Mouse (Mus musculus) MEL (cell line): Measurements from ENCODE around the gene Olfr1368. TPM values are rescaled to one million over a fixed set of nuclear protein-coding genes. Genes with fewer than 3 reads are reported as not detected.

Experiments used
- DNase-seq: peaks from one replicate; pipeline ENCODE4 v3.0.0; 2011; ENCODE audit warnings: low read depth, low spot score
- H3K27ac ChIP-seq: 2 replicates; pipeline ENCODE4 v1.5.1; 2012; ENCODE audit warnings: low read depth, mild to moderate bottlenecking, control low read depth, low read length, moderate library complexity; ENCODE audit not compliant: control insufficient read depth
- H3K27me3 ChIP-seq, 2 experiments: fragments of 150-350 bp in 1 of 2; sonication (generic) in 1 of 2; 2 replicates each; pipeline ENCODE4 v1.6.1; 2012; ENCODE audit warnings: low read length in 2 of 2, mild to moderate bottlenecking in 2 of 2, improper control_type of control experiment in 1 of 2, moderate library complexity in 1 of 2; ENCODE audit not compliant: insufficient read depth in 2 of 2, control insufficient read depth in 1 of 2
- H3K36me3 ChIP-seq, 2 experiments: 2 replicates each; pipeline ENCODE4 v1.6.1; 2012 to 2014; ENCODE audit warnings: low read length in 2 of 2, improper control_type of control experiment in 1 of 2, inconsistent platforms in 1 of 2, mild to moderate bottlenecking in 1 of 2; ENCODE audit not compliant: insufficient read depth in 2 of 2, control insufficient read depth in 1 of 2
- H3K4me1 ChIP-seq, 2 experiments: fragments of 150-350 bp in 1 of 2; sonication (generic) in 1 of 2; 2 replicates each; pipeline ENCODE4 v1.6.1; 2012; ENCODE audit warnings: low read length in 2 of 2, improper control_type of control experiment in 1 of 2, mild to moderate bottlenecking in 1 of 2; ENCODE audit not compliant: insufficient read depth in 2 of 2, control insufficient read depth in 1 of 2
- H3K4me3 ChIP-seq, 2 experiments: fragments of 150-350 bp in 1 of 2; sonication (generic) in 1 of 2; 2 replicates each; pipeline ENCODE4 v1.5.1; 2012; ENCODE audit warnings: low read depth in 2 of 2, low read length in 2 of 2, mild to moderate bottlenecking in 2 of 2, moderate library complexity in 2 of 2, control low read depth in 1 of 2, improper control_type of control experiment in 1 of 2; ENCODE audit not compliant: control insufficient read depth in 1 of 2, insufficient read depth in 1 of 2
- H3K79me2 ChIP-seq: 2 replicates; pipeline ENCODE4 v1.6.1; 2012; ENCODE audit warnings: mild to moderate bottlenecking, low read length, moderate library complexity; ENCODE audit not compliant: control insufficient read depth, poor library complexity, insufficient read depth
- H3K9ac ChIP-seq: 2 replicates; pipeline ENCODE4 v1.6.1; 2012; ENCODE audit warnings: low read depth, mild to moderate bottlenecking, control low read depth, low read length, moderate library complexity; ENCODE audit not compliant: control insufficient read depth, poor library complexity, severe bottlenecking
- H3K9me3 ChIP-seq: fragments of 150-350 bp; sonication (generic); replicated peaks from 2 replicates; pipeline ENCODE4 v1.6.1; 2012; ENCODE audit warnings: mild to moderate bottlenecking, low read length, improper control_type of control experiment, moderate library complexity; ENCODE audit not compliant: insufficient read depth
- E2F4 ChIP-seq: IDR thresholded peaks from 2 replicates; pipeline ENCODE4 v1.6.1; 2011; ENCODE audit warnings: low read depth, low read length, improper control_type of control experiment, borderline replicate concordance
- ELF1 ChIP-seq: IDR thresholded peaks from 2 replicates; pipeline ENCODE4 v1.6.1; 2014; ENCODE audit warnings: low read depth, mild to moderate bottlenecking, inconsistent platforms, low read length, improper control_type of control experiment, moderate library complexity
- EP300 ChIP-seq, 2 experiments: IDR thresholded peaks; 2 replicates each; pipeline ENCODE4 v1.6.1; 2011; ENCODE audit warnings: improper control_type of control experiment in 2 of 2, low read length in 2 of 2, low read depth in 1 of 2, mild to moderate bottlenecking in 1 of 2
- GABPA ChIP-seq: IDR thresholded peaks from 2 replicates; pipeline ENCODE4 v1.6.1; 2012; ENCODE audit warnings: low read depth, mild to moderate bottlenecking, inconsistent platforms, low read length, improper control_type of control experiment, moderate library complexity
- GATA1 ChIP-seq: IDR thresholded peaks from 2 replicates; pipeline ENCODE4 v1.6.1; 2011; ENCODE audit warnings: low read depth, low read length, improper control_type of control experiment
- HCFC1 ChIP-seq: IDR thresholded peaks from 2 replicates; pipeline ENCODE4 v1.6.1; 2012; ENCODE audit warnings: low read depth, mild to moderate bottlenecking, inconsistent platforms, low read length, improper control_type of control experiment, moderate library complexity
- JUND ChIP-seq: IDR thresholded peaks from 2 replicates; pipeline ENCODE4 v1.6.1; 2011; ENCODE audit warnings: low read depth, mild to moderate bottlenecking, improper control_type of control experiment, low read length
- MAFK ChIP-seq: IDR thresholded peaks from 2 replicates; pipeline ENCODE4 v1.6.1; 2011; ENCODE audit warnings: low read depth, mild to moderate bottlenecking, low read length, improper control_type of control experiment, borderline replicate concordance
- MAZ ChIP-seq: IDR thresholded peaks from 2 replicates; pipeline ENCODE4 v1.6.1; 2012; ENCODE audit warnings: low read depth, mild to moderate bottlenecking, inconsistent platforms, low read length, improper control_type of control experiment
- NELFE ChIP-seq: IDR thresholded peaks from 2 replicates; pipeline ENCODE4 v1.6.1; 2011; ENCODE audit warnings: low read depth, low read length, improper control_type of control experiment
- POLR2A ChIP-seq, 2 experiments: IDR thresholded peaks; 2 replicates each; pipeline ENCODE4 v1.6.1; 2011 to 2012; ENCODE audit warnings: low read length in 2 of 2, mild to moderate bottlenecking in 2 of 2, control low read depth in 1 of 2, improper control_type of control experiment in 1 of 2, low read depth in 1 of 2, moderate library complexity in 1 of 2; ENCODE audit not compliant: control insufficient read depth in 1 of 2, insufficient read depth in 1 of 2, poor library complexity in 1 of 2
- POLR2AphosphoS2 ChIP-seq: IDR thresholded peaks from 2 replicates; pipeline ENCODE4 v1.6.1; 2011; ENCODE audit warnings: low read length, improper control_type of control experiment
- POLR2AphosphoS5 ChIP-seq: IDR thresholded peaks from 2 replicates; pipeline ENCODE4 v1.6.1; 2012; ENCODE audit warnings: low read depth, borderline replicate concordance, mild to moderate bottlenecking, inconsistent platforms, low read length, moderate library complexity, mixed read lengths
- RAD21 ChIP-seq: IDR thresholded peaks from 2 replicates; pipeline ENCODE4 v1.6.1; 2011; ENCODE audit warnings: mild to moderate bottlenecking, low read depth, low read length, improper control_type of control experiment
- TBP ChIP-seq: IDR thresholded peaks from 2 replicates; pipeline ENCODE4 v1.8.0; 2011; ENCODE audit warnings: low read depth, low read length, improper control_type of control experiment
- UBTF ChIP-seq: IDR thresholded peaks from 2 replicates; pipeline ENCODE4 v1.6.1; 2012; ENCODE audit warnings: low read depth, mild to moderate bottlenecking, inconsistent platforms, low read length, improper control_type of control experiment, moderate library complexity, borderline replicate concordance; ENCODE audit not compliant: insufficient read depth
- polyA plus RNA-seq, 2 experiments: library from polyadenylated mRNA; stranded (reverse) in 1 of 2; unstranded in 1 of 2; fragments of >175 nt in 1 of 2; fragments of >200 nt in 1 of 2; gene quantifications; 2 replicates each; pipeline versions ENCODE4 v1.2.1 to v1.2.4; 2012; ENCODE audit warnings: low replicate concordance in 2 of 2, low read depth in 1 of 2; ENCODE audit not compliant: insufficient read length in 2 of 2, insufficient read depth in 1 of 2, missing spikeins in 1 of 2
- total RNA-seq: library from RNA; depleted of rRNA; stranded (reverse); fragments of 300-350 nt; gene quantifications from 2 replicates; pipeline ENCODE4 v1.2.3, GENCODE M21; 2012

Gene Olfr1368
- total and polyA plus RNA-seq, 3 experiments = not detected

DNA sequence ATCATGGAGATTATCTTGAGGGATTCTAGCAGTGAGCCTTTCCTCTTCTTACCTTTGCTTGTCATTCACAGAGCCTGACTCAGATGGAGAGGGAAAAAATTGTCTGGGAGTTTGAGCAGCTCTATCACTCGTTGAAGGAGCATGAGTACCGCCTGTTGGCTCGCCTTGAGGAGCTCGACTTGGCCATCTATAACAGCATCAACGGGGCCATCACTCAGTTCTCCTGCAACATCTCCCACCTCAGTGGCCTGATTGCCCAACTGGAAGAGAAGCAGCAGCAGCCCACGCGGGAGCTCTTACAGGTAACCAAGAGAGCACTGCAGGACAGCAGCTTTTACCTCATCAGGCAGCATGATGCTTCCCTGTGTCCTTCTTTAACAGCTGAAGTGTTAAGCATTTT is 38.0 kb upstream of the Olfr1368 start:
- Histone ChIP-seq H3K27ac (no peak overlapping the region), H3K9me3 (no peaks in the 10 kb centered on the region), H3K4me1 (peaks cover 4 to 19% of the 10 kb centered on the region in 2 experiments; a peak in 3 of 4 replicates), H3K36me3 (peaks cover 45 to 55% of the 10 kb centered on the region in 2 experiments), H3K9ac (no peak overlapping the region), H3K4me3 (no peak overlapping the region), H3K79me2 (peaks cover 58% of the 10 kb centered on the region), H3K27me3 (no peaks in the 10 kb centered on the region)
- TF ChIP-seq POLR2AphosphoS2 (peak; percentile 29; the same call in 1 of the 2 replicates), GATA1 (no peak)
- DNase-seq = no peak

DNA sequence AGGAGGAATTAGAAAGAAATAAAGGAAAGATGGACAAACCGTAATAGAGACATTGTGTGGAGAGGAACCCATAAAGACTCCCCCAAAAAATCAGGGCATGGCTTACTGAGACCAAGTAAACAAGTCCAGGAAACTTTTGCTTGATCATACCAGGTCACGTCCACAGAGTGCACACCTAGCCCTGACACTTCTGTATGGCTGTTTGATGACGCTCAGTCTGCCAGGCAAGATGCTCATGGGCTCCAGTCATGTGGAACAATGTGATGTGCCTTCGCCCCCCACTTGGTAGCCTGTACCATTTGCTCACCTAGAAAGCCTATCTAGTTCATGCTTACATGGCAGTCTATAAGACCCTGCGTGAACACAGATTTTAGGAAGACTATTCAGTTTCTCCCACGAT is 37.4 kb upstream of the Olfr1368 start:
- Histone ChIP-seq H3K36me3 (peaks cover 49 to 51% of the 10 kb centered on the region in 2 experiments), H3K9me3 (no peaks in the 10 kb centered on the region), H3K79me2 (peaks cover 58% of the 10 kb centered on the region), H3K27me3 (no peaks in the 10 kb centered on the region), H3K9ac (no peak overlapping the region), H3K27ac (no peak overlapping the region)
- DNase-seq = no peak
- TF ChIP-seq RAD21 = no peak
- TF ChIP-seq POLR2A (IDR thresholded peaks at IDR 0.05; ENCODE audit: control insufficient read depth in 1 of 2, insufficient read depth in 1 of 2, low read depth in 1 of 2, low read length in 2 of 2, poor library complexity in 1 of 2) = 0 out of 4 replicates have a peak, but pooled peaks of 1 of the 2 experiments have one; percentile 32
- TF ChIP-seq, all 39 proteins: peak for 1
- H3K4me1 ChIP-seq = peaks cover 10 to 23% of the 10 kb centered on the region in 2 experiments
- no peak overlapping the region for H3K4me3 ChIP-seq

DNA sequence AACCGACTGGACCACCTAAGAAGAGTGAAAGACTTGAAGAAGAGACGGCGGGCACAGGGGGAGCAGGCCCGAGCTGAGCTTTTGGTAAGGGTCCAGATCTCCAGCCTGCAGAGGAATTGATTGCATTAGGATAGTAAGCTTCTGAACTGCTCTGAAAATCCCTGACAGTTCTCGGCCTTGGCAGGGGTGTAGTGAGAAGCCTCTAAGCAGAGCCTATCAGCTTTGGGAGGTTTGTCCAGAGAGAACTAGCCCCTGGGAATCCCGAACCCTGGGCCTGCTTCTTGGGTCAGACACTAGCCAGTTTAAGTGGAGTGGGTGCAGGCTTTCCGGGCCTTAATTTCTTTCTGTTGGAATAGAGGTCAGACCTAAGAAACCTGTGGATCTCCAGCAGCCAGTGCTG is 36.3 kb upstream of the Olfr1368 start:
- Histone ChIP-seq H3K9me3 (no peaks in the 10 kb centered on the region), H3K4me1 (peaks cover 13 to 29% of the 10 kb centered on the region in 2 experiments), H3K79me2 (peaks cover 58% of the 10 kb centered on the region), H3K27me3 (no peaks in the 10 kb centered on the region), H3K9ac (peak overlapping the region; percentile 90), H3K27ac (no peak overlapping the region), H3K4me3 (peak overlapping the region; percentile 48 to 86), H3K36me3 (peaks cover 40 to 56% of the 10 kb centered on the region in 2 experiments)
- no peak for DNase-seq
- TF ChIP-seq POLR2A (IDR thresholded peaks at IDR 0.05; ENCODE audit: control insufficient read depth in 1 of 2, insufficient read depth in 1 of 2, low read depth in 1 of 2, low read length in 2 of 2, poor library complexity in 1 of 2) (peak in 1 of 2 experiments; percentile 29; a peak in 1 of 4 replicates), POLR2AphosphoS2 (no peak)
- TF ChIP-seq, all 39 proteins: peak for 1

DNA sequence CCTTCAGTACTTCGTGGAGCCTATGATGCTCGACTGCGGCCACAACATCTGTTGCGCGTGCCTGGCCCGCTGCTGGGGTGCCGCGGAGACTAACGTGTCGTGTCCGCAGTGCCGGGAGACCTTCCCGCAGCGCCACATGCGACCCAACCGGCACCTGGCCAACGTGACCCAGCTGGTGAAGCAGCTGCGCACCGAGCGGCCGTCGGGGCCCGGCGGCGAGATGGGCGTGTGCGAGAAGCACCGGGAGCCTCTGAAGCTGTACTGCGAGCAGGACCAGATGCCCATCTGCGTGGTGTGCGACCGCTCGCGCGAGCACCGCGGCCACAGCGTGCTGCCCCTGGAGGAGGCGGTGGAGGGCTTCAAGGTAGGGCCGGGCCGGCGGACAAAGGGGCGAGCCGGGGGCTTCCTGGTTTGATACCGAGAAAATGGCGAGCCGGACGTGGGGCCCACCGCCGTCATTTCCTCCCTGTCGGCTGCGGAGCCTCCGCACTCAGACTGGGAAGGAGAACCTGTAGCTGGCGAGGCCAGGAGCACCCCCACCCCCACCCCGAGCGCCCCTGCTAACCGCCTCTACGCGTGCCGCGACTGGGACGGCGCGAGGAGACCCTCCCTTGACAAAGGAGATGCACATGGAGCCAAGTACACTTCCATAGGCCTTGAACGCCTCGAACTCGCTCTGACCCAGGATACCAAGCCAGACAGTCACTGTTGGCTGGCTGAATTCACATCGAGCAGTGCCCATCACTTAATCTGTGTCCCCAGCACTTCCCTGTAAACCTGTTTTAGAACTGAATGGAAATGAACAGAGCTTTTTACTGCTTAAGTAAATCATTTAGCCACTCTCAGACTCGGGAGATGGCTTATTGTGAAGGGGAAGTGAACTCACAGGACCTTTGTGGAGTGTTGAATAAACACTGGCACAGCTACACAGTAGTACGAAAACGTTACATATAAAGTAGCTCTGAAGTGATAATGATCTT is 35.2 kb upstream of the Olfr1368 start:
- DNase-seq = peak; percentile 81
- peaks cover 13 to 29% of the 10 kb centered on the region in 2 experiments for H3K4me1 ChIP-seq
- H3K9ac ChIP-seq = peak overlapping the region; percentile 90
- peaks cover 30 to 52% of the 10 kb centered on the region in 2 experiments for H3K36me3 ChIP-seq
- no peaks in the 10 kb centered on the region for H3K27me3 ChIP-seq
- peaks cover 53% of the 10 kb centered on the region for H3K79me2 ChIP-seq
- no peaks in the 10 kb centered on the region for H3K9me3 ChIP-seq
- H3K4me3 ChIP-seq = peak overlapping the region; percentile 48 to 86
- peak overlapping the region; percentile 97 for H3K27ac ChIP-seq
- TF ChIP-seq EP300 (IDR thresholded peaks at IDR 0.05; ENCODE audit: low read depth in 1 of 2, low read length in 2 of 2) = no peak
- no peak for TF ChIP-seq MAZ
- TF ChIP-seq NELFE = no peak
- no peak for TF ChIP-seq GABPA
- TF ChIP-seq POLR2AphosphoS2 = no peak
- no peak for TF ChIP-seq HCFC1
- TF ChIP-seq UBTF = 0 out of 2 replicates have a peak, but pooled peaks have one; percentile 24
- TF ChIP-seq POLR2A (IDR thresholded peaks at IDR 0.05; ENCODE audit: control insufficient read depth in 1 of 2, insufficient read depth in 1 of 2, low read depth in 1 of 2, low read length in 2 of 2, poor library complexity in 1 of 2) = peak in 1 of 2 experiments; percentile 33; a peak in 2 of 4 replicates
- no peak for TF ChIP-seq E2F4
- TF ChIP-seq ELF1 = no peak
- 0 out of 2 replicates have a peak, but pooled peaks have one; percentile 66 for TF ChIP-seq POLR2AphosphoS5
- TF ChIP-seq JUND = no peak
- no peak for TF ChIP-seq MAFK
- TF ChIP-seq TBP = no peak
